Comparison of ENCODE assay signal across 10 mouse cellular contexts in genomic region chr11:96775665-96776064, GRCm38 (mm10). TPM values are rescaled to one million over a fixed set of nuclear protein-coding genes. Genes with fewer than 3 reads are reported as not detected.
DNase-seq lines count a peak whose midpoint lies in the region; ATAC-seq and TF ChIP-seq lines count a peak whose summit lies in the region.
"Had no signal": no experiment of that assay in that cellular context is flagged by ENCODE, and none has a peak within 500 bp of the region (broad histone marks: within the 10 kb centered on the region; RNA-seq: fewer than 3 reads in every experiment).

No protein-coding gene starts in this region.

- ATAC-seq in kidney, postnatal 0 days (replicated peaks; ENCODE audit: low FRiP score, low read depth), result no peak

- H3K9me3 ChIP-seq in kidney, postnatal 0 days (replicated peaks; ENCODE audit: low read length), result no peaks in the 10 kb centered on the region
- H3K9me3 ChIP-seq: lung, embryonic 15.5 days had no signal

- no peak for DNase-seq in kidney, postnatal 0 days (ENCODE audit: low spot score)
- no peak for DNase-seq in kidney, adult 9 months
- peak; percentile 36 for DNase-seq in CD4-positive, CD25-positive, alpha-beta regulatory T cell, adult 2 months (ENCODE audit: low read depth, low spot score)
- no peak for DNase-seq in ovary, postnatal 10 days (ENCODE audit: low spot score)
- DNase-seq in retina, postnatal 1 day, result no peak
- DNase-seq: cerebellum, adult 9-11 months; heart, postnatal 4 days had no signal

- WGBS in kidney, postnatal 0 days, result 54% methylated on average over 7 of the region's 7 CpGs
- WGBS in macrophage (ENCODE audit: missing documents), result 65% methylated on average over 5 of the region's 7 CpGs

- H3K27me3 ChIP-seq in kidney, postnatal 0 days (ENCODE audit: insufficient read depth, low read length), result no peaks in the 10 kb centered on the region
- H3K27me3 ChIP-seq: lung, embryonic 15.5 days had no signal

- no peak for TF ChIP-seq POLR2A in bone marrow macrophage, adult 2 months (IDR thresholded peaks at IDR 0.05; ENCODE audit: borderline replicate concordance, low read depth, low read length)

- peaks cover 22% of the 10 kb centered on the region; the same call in 1 of the 2 replicates for H3K36me3 ChIP-seq in kidney, postnatal 0 days (ENCODE audit: insufficient read depth, low read length)
- H3K36me3 ChIP-seq in macrophage (ENCODE audit: inconsistent target), result peaks cover 27% of the 10 kb centered on the region

- peaks cover 7% of the 10 kb centered on the region for H3K4me1 ChIP-seq in kidney, postnatal 0 days (replicated peaks; ENCODE audit: insufficient read depth, low read length)
- H3K4me1 ChIP-seq in bone marrow macrophage, adult 2 months (ENCODE audit: control insufficient read depth, insufficient read depth, low read length), result peaks cover 25% of the 10 kb centered on the region

- TF ChIP-seq CTCF in kidney, postnatal 0 days (IDR thresholded peaks at IDR 0.05; ENCODE audit: low read depth), result no peak
- TF ChIP-seq CTCF in bone marrow macrophage, adult 2 months (IDR thresholded peaks at IDR 0.05; ENCODE audit: low read depth, low read length), result no peak

- H3K27ac ChIP-seq in kidney, postnatal 0 days, result no peak overlapping the region
- H3K27ac ChIP-seq in bone marrow macrophage, adult 2 months (ENCODE audit: insufficient read depth, low read depth, low read length), result peak overlapping the region; percentile 88
- H3K27ac ChIP-seq in macrophage, result peak overlapping the region; percentile 35
- H3K27ac ChIP-seq: lung, embryonic 15.5 days had no signal

- H3K4me2 ChIP-seq in kidney, postnatal 0 days (ENCODE audit: low read length), result peak overlapping the region; percentile 9; the same call in 1 of the 2 replicates

- H3K79me2 ChIP-seq in macrophage (ENCODE audit: inconsistent target), result peaks cover 33% of the 10 kb centered on the region

- no peak overlapping the region for H3K4me3 ChIP-seq in kidney, postnatal 0 days (replicated peaks; ENCODE audit: low read depth, low read length)
- no peak overlapping the region for H3K4me3 ChIP-seq in bone marrow macrophage, adult 2 months (ENCODE audit: insufficient read depth, low read length)
- H3K4me3 ChIP-seq in macrophage (ENCODE audit: inconsistent target), result no peak overlapping the region

- no peak overlapping the region for H3K9ac ChIP-seq in kidney, postnatal 0 days (ENCODE audit: low read depth, low read length)
- H3K9ac ChIP-seq: lung, embryonic 15.5 days had no signal

RNA-seq across cellular contexts. Expression of gene Snx11, which starts 1.7 kb away (rescaled TPM):
- 17.6 and 19.8 TPM in 2 replicates for polyA plus RNA-seq in kidney, postnatal 0 days (2015; fragmentation: Nextera tagmentation; extraction: Ambion mirVana)
- 37.0 and 37.8 TPM in 2 replicates for polyA plus RNA-seq in bone marrow macrophage, adult 2 months (2012; ENCODE audit: insufficient read depth, insufficient read length, missing spikeins)
- total RNA-seq in macrophage (2018; cell fraction: chromatin; rRNA removed), result 100 to 1,000 TPM; 101 to 284 (median 211) TPM
- total RNA-seq in macrophage (2018; cell fraction: cytosol; rRNA removed), result 10 to 100 TPM in 25 of 26 experiments, 1 to 10 TPM in 1; 9.6 to 32.1 (median 18.4) TPM
- total RNA-seq in macrophage (2018; cell fraction: nucleus; rRNA removed), result 100 to 1,000 TPM in 15 of 26 experiments, 10 to 100 TPM in 11; 57.9 to 199 (median 104) TPM
- polyA plus RNA-seq in macrophage (2018), result 14.2 to 28.6 TPM (median 20.6 TPM) in 3 replicates

RNA-seq across cellular contexts. Expression of gene Cbx1, which starts 13.3 kb away (rescaled TPM):
- polyA plus RNA-seq in kidney, postnatal 0 days (2015; fragmentation: Nextera tagmentation; extraction: Ambion mirVana), result 101 and 106 TPM in 2 replicates
- 51.4 and 57.5 TPM in 2 replicates for polyA plus RNA-seq in bone marrow macrophage, adult 2 months (2012; ENCODE audit: insufficient read depth, insufficient read length, missing spikeins)
- 10 to 100 TPM; 20.3 to 98.2 (median 50.7) TPM for total RNA-seq in macrophage (2018; cell fraction: chromatin; rRNA removed)
- total RNA-seq in macrophage (2018; cell fraction: cytosol; rRNA removed), result 10 to 100 TPM; 25.5 to 43.3 (median 36.3) TPM
- 10 to 100 TPM; 17.8 to 78.4 (median 39.7) TPM for total RNA-seq in macrophage (2018; cell fraction: nucleus; rRNA removed)
- 40.5 to 73.7 TPM (median 45.0 TPM) in 3 replicates for polyA plus RNA-seq in macrophage (2018)

RNA-seq across cellular contexts. Expression of gene Nfe2l1, which starts 54.1 kb away (rescaled TPM):
- polyA plus RNA-seq in kidney, postnatal 0 days (2015; fragmentation: Nextera tagmentation; extraction: Ambion mirVana), result 77.3 and 88.0 TPM in 2 replicates
- polyA plus RNA-seq in bone marrow macrophage, adult 2 months (2012; ENCODE audit: insufficient read depth, insufficient read length, missing spikeins), result 105 and 106 TPM in 2 replicates
- total RNA-seq in macrophage (2018; cell fraction: chromatin; rRNA removed), result 100 to 1,000 TPM in 25 of 26 experiments, 10 to 100 TPM in 1; 97.9 to 361 (median 196) TPM
- 100 to 1,000 TPM in 25 of 26 experiments, 10 to 100 TPM in 1; 98.7 to 304 (median 159) TPM for total RNA-seq in macrophage (2018; cell fraction: cytosol; rRNA removed)
- 100 to 1,000 TPM; 116 to 523 (median 261) TPM for total RNA-seq in macrophage (2018; cell fraction: nucleus; rRNA removed)
- 85.5 to 118 TPM (median 95.5 TPM) in 3 replicates for polyA plus RNA-seq in macrophage (2018)
